Mouse (Mus musculus) small intestine, adult 2 months (tissue): ENCODE measurements at regions not wholly inside any gene's neighbourhood (a gene's known extent, or its start where the extent isn't known, plus 50 kb on each side); places are given as distances from the start of the nearest gene placed in this dataset.

Source experiments
- CTCF ChIP-seq: fragments of 200-500 bp; IDR thresholded peaks from 2 replicates; pipeline ENCODE4 v1.5.1; 2012; ENCODE audit warnings: low read depth, mild to moderate bottlenecking, control low read depth, inconsistent platforms, low read length, moderate library complexity, mixed read lengths; ENCODE audit not compliant: insufficient replicate concordance, insufficient read length; ENCODE audit errors: extremely low read depth
- POLR2A ChIP-seq: fragments of 200-500 bp; IDR thresholded peaks from 2 replicates; pipeline ENCODE4 v1.6.1; 2012; ENCODE audit warnings: low read depth, mild to moderate bottlenecking, control low read depth, inconsistent platforms, low read length, moderate library complexity

- no peak for TF ChIP-seq POLR2A
- no peak for TF ChIP-seq CTCF
Observed at GRCm38 (mm10) chr2:116999592-116999991, 121.1 kb downstream of the Tmco5 start.
